Mouse (Mus musculus): ENCODE measurements around the gene Aspg.

Aspg gene

GRCm38 (mm10) chr12:112113710-112114109, 7.2 kb downstream of the Aspg start:
- peak; percentile 84 to 91 for DNase-seq

- no peak for DNase-seq
Observed at GRCm38 (mm10) chr12:112117006-112117405, 10.5 kb downstream of the Aspg start.

GRCm38 (mm10) chr12:112117649-112118048, 11.2 kb downstream of the Aspg start:
- no peak for DNase-seq

GRCm38 (mm10) chr12:112121188-112121587, 14.7 kb downstream of the Aspg start:
- no peak for DNase-seq

DNA sequence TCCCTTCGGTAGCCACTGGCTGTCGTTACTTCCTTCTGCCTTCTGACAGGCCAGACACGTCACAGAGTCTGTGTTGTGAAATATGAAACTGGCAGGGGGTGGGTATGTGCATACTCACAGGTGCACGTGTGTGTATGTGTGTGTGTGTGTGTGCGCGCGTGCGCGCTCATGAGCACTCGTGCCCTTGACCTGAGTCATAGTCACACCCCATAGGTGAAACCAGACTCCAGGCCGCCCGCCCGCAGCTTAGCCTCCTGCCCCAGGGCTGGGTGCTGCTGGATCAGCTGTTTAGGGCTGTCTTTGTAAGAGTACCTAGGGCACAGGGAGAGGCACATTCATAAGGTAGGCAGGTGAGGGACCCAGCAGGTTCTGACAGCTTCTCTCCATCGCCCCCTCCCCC, 19.4 kb downstream of the Aspg start:
- no peak for DNase-seq

DNA sequence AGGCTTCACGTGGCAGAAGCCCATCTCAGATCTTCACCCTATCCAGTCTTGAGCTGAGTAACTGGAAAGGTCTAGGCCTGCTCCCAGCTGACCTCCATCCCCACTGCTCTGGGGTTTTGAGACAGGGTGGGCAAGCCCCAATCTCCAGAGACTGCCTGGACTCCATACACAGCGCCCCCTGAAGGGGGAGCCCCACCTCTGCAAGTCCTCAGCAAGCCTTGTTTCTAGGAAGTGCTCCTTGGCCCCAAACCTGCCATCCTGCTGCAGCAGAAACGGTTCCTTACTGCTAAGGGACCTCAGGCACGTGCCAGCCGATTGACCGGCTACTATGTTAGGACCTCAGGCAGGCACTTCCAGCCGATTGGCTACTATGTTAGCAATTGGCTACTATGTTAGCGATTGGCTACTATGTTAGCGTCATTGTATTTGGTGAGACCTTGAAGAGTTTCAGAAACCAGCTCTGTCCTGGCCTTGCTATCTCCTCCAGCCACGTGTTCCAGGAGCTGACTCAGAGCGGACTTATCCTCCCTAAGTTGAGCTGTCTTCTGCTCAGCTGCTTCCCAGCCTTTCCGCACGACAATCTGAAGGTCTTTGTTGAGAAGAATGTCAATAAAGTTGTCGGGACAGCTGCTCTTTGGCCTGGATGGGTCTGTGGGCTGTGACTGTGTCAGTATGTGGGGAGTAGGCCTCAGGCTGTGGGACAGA, 20.6 kb downstream of the Aspg start:
- DNase-seq, result no peak

DNA sequence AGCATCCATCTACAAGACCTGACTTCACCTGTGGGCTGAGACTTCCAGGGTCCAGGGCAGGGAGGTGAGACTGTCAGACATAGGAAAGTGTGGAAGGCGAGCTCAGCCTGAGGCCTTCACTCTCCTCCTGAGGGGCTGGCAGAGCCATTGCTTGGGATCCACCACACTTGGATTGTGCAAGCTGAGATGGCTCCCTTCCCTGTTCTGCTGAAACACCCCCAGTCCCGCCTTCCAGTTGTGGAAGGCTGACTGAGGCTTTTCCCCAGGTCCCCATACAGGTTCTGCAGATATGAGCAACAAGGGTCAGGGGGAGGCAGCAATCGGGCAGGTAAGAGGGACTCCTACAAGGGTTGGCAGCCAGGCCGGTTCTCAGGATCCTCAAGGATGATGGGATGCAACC, 22.0 kb downstream of the Aspg start:
- DNase-seq, result no peak

- DNase-seq, result no peak
Observed at GRCm38 (mm10) chr12:112129300-112129856, 22.9 kb downstream of the Aspg start.

DNA sequence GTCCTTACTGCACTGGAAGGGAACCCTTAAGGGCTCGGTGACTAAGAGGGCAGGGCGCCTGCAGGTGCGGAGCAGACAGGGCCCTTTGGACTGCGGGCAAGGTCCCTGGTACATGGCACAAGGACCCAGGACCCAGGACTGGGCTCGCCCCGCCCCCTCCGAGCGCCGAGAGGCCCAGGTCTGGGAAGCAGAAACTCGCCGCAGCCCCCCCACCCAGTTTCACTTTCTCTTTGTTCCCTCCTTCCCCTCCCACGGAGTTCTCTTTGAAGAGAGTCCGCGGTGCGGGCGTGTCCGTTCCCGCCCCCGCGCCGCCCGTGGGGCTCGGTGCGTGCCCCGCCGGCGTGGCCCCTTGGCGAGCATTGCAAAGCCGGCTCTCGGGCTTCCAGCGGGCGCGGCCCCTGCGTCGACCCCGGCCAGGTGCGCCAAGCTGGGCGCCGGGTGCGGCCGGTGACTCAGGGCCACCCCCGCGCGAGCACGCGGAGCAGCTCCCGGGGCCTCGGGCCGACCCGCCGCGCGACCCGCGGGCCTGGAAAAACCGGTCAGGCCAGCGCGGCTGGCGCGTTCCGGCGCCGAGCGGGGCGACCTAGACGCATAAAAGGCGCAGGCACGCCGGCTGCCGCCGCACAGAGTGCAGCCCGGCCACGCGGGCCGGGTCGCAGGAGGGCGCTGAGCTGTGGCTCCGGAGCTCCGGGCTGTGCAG, 23.8 kb downstream of the Aspg start:
- peak in 1 of 2 experiments; percentile 39 for DNase-seq

- no peak for DNase-seq
Observed at GRCm38 (mm10) chr12:112130957-112131356, 24.5 kb downstream of the Aspg start.

GRCm38 (mm10) chr12:112140231-112140630, 33.8 kb downstream of the Aspg start:
- peak; percentile 48 to 69 for DNase-seq

GRCm38 (mm10) chr12:112140745-112141144, 34.3 kb downstream of the Aspg start:
- DNase-seq, result no peak

GRCm38 (mm10) chr12:112141300-112141699, 34.8 kb downstream of the Aspg start:
- no peak for DNase-seq

DNA sequence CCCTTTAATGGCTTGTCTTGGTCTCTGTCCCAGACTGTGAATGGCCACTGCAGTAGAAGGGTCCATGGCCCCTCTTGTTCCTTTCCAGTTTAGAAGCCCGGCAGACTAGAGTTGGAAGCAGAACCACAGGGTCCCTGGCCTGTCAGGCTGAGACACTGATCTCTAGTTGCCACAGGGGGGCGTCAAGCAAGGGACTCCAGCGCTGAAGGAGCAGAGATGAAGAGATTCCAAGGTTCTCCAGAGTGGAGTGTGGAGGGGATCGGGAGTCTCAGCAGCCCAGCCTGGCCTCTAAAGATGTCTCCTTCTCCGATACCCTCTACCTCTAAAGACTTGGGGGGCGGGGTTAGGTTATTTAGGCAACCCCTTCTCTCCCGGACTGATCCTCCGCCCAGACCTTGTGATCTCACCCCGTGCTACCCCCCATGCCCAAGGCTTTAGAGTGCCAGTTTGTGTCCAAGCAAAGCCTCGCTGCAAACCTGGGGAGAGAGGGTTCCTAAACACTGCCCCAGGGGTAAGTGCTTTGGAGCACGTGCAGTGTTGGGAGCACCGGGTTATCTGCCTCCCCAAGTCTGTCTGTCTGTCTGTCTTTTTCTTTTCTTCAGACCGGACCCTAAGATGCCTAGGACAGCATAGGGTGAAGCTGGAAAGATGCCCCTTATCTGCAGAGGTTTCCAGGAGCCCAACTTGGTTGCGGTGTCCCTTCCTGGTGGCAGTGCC, 36.8 kb downstream of the Aspg start:
- DNase-seq, result peak in 1 of 2 experiments; percentile 28

GRCm38 (mm10) chr12:112143833-112144201, 37.3 kb downstream of the Aspg start:
- no peak for DNase-seq

DNA sequence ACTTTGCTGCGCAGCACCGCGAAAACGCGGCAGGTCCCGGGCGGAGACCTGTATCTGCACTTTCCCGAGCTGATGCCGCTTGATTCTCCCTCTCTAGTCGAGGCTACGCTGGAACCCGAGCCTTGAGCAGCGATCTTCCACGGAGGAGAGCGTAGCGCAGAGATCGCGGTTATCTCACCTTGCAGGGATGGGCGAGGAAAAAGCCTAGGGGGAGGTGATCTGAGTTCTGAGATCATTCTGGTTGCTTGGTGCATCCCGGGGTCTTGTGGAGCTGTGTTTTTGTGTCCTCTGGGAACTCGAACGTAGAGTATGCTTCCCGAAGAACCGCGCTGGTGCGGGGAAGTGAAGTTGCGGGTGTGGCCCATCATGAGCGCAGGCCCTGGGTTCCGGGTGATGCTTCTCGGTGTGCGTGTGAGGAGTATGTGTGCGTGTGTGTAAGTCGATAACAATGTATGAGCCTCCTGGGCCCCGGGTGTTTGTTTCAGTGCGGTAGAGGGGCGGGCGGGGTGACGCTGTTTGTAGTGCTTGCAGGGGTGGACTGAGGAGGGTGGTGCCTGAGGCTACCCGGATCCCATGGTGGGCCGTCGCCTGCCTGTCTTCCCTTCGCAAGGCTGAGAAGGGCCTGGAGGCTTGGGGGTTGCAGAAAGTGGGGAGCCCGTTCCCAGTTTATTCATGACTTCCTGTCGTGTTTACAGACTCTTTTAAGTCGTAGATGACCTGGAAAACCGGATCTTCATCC, 38.1 kb downstream of the Aspg start:
- DNase-seq, result no peak

- DNase-seq, result peak; percentile 86 to 89
Observed at GRCm38 (mm10) chr12:112145211-112145874, 38.9 kb downstream of the Aspg start.

DNA sequence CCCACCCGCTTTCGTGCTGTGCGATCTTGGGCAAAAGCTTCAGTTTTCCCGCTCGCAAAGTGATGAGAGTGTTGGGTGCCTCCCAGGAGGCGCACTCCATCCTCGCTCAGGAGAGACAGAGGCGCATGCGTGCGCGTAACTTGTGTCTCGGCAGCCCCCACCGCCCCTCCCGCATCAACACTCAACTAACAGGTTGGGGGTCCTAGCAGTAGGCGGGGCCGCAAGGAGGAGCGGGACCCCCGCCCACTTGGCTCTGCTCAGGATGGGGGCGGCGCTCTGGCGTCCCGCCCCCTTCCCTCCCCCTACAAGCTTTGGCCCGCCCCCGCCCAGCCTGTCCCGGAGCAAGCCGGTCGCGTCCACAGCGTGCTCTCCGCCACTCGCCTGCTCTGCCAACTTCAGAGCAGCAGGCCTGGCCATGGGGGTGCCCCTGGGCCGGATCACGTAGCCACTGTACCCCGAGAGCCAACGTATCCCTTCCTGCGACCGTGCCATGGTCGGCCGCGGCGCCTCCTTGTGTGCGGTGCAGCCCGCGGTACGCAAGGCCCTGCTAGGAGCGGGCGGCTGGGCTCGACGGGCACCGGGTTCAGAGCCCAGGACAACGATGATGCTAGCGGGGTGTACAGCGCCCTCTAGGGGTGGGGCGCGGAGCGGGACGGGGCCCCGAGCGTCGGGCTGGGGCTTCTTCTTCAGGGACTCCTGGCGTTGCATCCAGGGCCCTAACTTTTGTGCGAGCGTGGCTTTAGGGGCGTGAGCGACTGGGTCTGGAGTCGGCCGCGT, 39.6 kb downstream of the Aspg start, which contains the start of gene Kif26a:
Kif26a (plus strand) TSS at position 334 of the 777 bp plus-strand sequence.
- peak; percentile 25 to 52 for DNase-seq

GRCm38 (mm10) chr12:112147365-112147764, 40.9 kb downstream of the Aspg start:
- no peak for DNase-seq

- DNase-seq, result no peak
Observed at GRCm38 (mm10) chr12:112150011-112150410, 43.5 kb downstream of the Aspg start.

Data from cerebellum, postnatal 25 days (tissue).